Mouse (Mus musculus): Measurements from ENCODE around the gene Spink2. TPM values are rescaled to one million over a fixed set of nuclear protein-coding genes. Genes with fewer than 3 reads are reported as not detected.

The Spink2 gene
- polyA plus RNA-seq, 1 experiment: not detected

- H3K4me3 ChIP-seq (replicated peaks): no peak overlapping the region
- H3K36me3 ChIP-seq (ENCODE audit: control insufficient read depth): no peaks in the 10 kb centered on the region
- no peaks in the 10 kb centered on the region for H3K27me3 ChIP-seq (ENCODE audit: control insufficient read depth)
- peaks cover 39% of the 10 kb centered on the region for H3K4me1 ChIP-seq (ENCODE audit: control insufficient read depth)
- TF ChIP-seq GATA1 (IDR thresholded peaks at IDR 0.05; ENCODE audit: low read length) (no peak), TAL1 (IDR thresholded peaks at IDR 0.05; ENCODE audit: low read length) (no peak)
- H3K9me3 ChIP-seq (ENCODE audit: control insufficient read depth, low read length): peaks cover 5% of the 10 kb centered on the region; the same call in 1 of the 2 replicates
These were observed 48.7 kb downstream of the Spink2 start for GRCm38 (mm10) chr5:77162566-77162965.

- H3K4me3 ChIP-seq (replicated peaks): no peak overlapping the region
- no peaks in the 10 kb centered on the region; the same call in 1 of the 2 replicates for H3K27me3 ChIP-seq (ENCODE audit: control insufficient read depth)
- H3K4me1 ChIP-seq (ENCODE audit: control insufficient read depth): peaks cover 18% of the 10 kb centered on the region
- no peak for TF ChIP-seq GATA1 (IDR thresholded peaks at IDR 0.05; ENCODE audit: low read length)
- no peak for TF ChIP-seq TAL1 (IDR thresholded peaks at IDR 0.05; ENCODE audit: low read length)
- H3K9me3 ChIP-seq (ENCODE audit: control insufficient read depth, low read length): peaks cover 5% of the 10 kb centered on the region; the same call in 1 of the 2 replicates
- H3K36me3 ChIP-seq (ENCODE audit: control insufficient read depth): no peaks in the 10 kb centered on the region
These were observed 53.3 kb downstream of the Spink2 start for GRCm38 (mm10) chr5:77157777-77158540.

GRCm38 (mm10) chr5:77156938-77157337 lies 54.3 kb downstream of the Spink2 start:
- Histone ChIP-seq H3K27me3 (ENCODE audit: control insufficient read depth) (no peaks in the 10 kb centered on the region; the same call in 1 of the 2 replicates), H3K9me3 (ENCODE audit: control insufficient read depth, low read length) (peaks cover 5% of the 10 kb centered on the region; the same call in 1 of the 2 replicates), H3K4me3 (replicated peaks) (no peak overlapping the region), H3K36me3 (ENCODE audit: control insufficient read depth) (no peaks in the 10 kb centered on the region), H3K4me1 (ENCODE audit: control insufficient read depth) (peaks cover 26% of the 10 kb centered on the region)
- TF ChIP-seq GATA1 (IDR thresholded peaks at IDR 0.05; ENCODE audit: low read length) (no peak), TAL1 (IDR thresholded peaks at IDR 0.05; ENCODE audit: low read length) (no peak)

GRCm38 (mm10) chr5:77155526-77155925 lies 55.7 kb downstream of the Spink2 start:
- no peak overlapping the region for H3K4me3 ChIP-seq (replicated peaks)
- no peak for TF ChIP-seq TAL1 (IDR thresholded peaks at IDR 0.05; ENCODE audit: low read length)
- no peak for TF ChIP-seq GATA1 (IDR thresholded peaks at IDR 0.05; ENCODE audit: low read length)
- peaks cover 32% of the 10 kb centered on the region for H3K4me1 ChIP-seq (ENCODE audit: control insufficient read depth)
- H3K9me3 ChIP-seq (ENCODE audit: control insufficient read depth, low read length): no peaks in the 10 kb centered on the region
- H3K27me3 ChIP-seq (ENCODE audit: control insufficient read depth): no peaks in the 10 kb centered on the region; the same call in 1 of the 2 replicates
- H3K36me3 ChIP-seq (ENCODE audit: control insufficient read depth): no peaks in the 10 kb centered on the region

Other genes starting within 250 kb of the Spink2 start
- 3.4 and 8.2 TPM in 2 replicates for gene Srp72, start 236.8 kb downstream of the Spink2 start, polyA plus RNA-seq (2012)
- not detected in 2 replicates for gene Arl9, start 207.4 kb downstream of the Spink2 start, polyA plus RNA-seq (2012)
- gene Thegl, start 195.4 kb downstream of the Spink2 start, polyA plus RNA-seq (2012): 0.03 TPM in 1 of 2 replicates, not detected in the other
- gene Hopx, start 96.3 kb downstream of the Spink2 start, polyA plus RNA-seq (2012): 0.51 and 0.78 TPM in 2 replicates
- gene Rest, start 54.0 kb upstream of the Spink2 start, polyA plus RNA-seq (2012): 0.09 and 0.14 TPM in 2 replicates
- 1.1 and 1.3 TPM in 2 replicates for gene Noa1, start 98.6 kb upstream of the Spink2 start, polyA plus RNA-seq (2012)
- gene Polr2b, start 98.7 kb upstream of the Spink2 start, polyA plus RNA-seq (2012): 0.24 and 0.27 TPM in 2 replicates
- gene Igfbp7, start 196.6 kb upstream of the Spink2 start, polyA plus RNA-seq (2012): 0.20 and 0.21 TPM in 2 replicates